Mouse (Mus musculus) kidney, postnatal 25 days (tissue): ENCODE results near the gene Pdhx.
A peak's percentile ranks its signal among the peaks of the same experiment; 100 is the strongest.

Experiments
- DNase-seq, 2 experiments: peaks; one replicate each; pipeline ENCODE4 v3.0.0; 2021; ENCODE audit warnings: mixed read lengths in 2 of 2

Pdhx gene

DNA sequence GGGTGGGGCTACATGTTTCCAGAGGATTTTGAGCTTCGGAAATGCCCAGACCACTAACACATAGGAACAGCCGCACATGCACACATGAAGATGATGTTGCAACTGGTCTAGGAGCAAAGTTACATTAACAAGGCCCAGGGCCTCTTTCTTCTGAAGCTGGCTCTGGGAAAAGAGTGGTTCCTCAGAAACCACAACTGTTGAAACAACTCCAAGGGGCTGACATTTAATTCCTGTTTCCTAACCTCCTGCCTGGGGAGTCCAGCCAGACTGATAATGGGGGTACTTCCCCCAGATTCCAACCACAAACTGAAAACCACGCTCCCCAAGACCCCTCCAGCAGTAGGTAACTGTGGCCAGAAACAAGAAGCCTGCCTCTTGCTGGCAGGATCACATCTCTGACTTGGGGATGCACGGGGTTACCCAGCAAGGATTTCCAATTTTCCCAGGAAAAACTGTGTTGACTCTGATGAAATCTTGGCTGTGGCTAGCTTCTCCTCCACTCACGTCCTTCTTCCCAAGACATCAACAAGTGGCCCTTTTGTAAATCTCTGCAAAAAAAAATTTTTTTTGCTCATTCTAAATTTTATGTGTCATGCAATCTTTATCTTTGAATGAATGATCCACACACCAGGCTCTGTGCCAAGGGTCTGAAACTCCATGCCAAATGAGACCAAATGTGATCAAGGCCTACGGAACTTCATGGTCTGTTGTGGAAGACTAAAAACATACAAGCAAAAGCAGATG is 86.2 kb downstream of the Pdhx start:
- no peak for DNase-seq

DNA sequence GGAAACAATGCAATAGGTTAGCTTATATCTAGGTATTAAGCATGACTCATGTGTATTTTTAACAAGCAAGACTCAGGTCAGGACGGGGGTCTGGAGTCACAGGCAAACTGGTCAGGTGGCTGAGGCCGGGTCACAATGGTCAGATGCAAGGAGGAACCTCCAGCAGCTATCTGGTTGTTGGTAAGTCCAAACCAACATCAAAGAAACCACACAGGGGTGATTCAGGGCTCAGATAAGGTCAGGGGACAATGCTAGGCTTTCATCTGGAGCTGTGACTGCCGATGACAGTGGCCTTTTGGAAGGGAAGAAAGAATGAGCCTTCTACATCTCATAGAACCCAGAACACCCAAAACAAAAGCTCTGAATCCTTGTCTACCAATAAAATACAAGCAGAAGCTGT is 86.9 kb downstream of the Pdhx start:
- no peak for DNase-seq

DNA sequence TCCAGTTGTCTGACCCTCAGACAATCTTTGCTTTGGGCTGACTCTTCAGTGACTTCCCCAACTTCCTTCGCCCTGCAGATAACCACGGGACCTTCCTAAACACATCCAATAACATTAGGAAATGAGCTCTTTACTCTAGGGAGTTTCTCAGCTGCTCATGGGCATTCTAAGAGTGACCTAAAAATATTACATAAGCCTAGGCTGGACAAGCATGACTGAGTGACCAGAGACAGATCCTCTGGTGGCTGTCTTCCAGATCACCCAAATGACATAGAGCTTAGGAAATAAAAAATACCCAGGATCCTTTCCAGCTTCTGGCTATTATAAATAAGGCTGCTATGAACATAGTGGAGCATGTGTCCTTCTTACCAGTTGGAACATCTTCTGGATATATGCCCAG is 90.5 kb downstream of the Pdhx start:
- DNase-seq = peak in 1 of 2 experiments; percentile 20

DNA sequence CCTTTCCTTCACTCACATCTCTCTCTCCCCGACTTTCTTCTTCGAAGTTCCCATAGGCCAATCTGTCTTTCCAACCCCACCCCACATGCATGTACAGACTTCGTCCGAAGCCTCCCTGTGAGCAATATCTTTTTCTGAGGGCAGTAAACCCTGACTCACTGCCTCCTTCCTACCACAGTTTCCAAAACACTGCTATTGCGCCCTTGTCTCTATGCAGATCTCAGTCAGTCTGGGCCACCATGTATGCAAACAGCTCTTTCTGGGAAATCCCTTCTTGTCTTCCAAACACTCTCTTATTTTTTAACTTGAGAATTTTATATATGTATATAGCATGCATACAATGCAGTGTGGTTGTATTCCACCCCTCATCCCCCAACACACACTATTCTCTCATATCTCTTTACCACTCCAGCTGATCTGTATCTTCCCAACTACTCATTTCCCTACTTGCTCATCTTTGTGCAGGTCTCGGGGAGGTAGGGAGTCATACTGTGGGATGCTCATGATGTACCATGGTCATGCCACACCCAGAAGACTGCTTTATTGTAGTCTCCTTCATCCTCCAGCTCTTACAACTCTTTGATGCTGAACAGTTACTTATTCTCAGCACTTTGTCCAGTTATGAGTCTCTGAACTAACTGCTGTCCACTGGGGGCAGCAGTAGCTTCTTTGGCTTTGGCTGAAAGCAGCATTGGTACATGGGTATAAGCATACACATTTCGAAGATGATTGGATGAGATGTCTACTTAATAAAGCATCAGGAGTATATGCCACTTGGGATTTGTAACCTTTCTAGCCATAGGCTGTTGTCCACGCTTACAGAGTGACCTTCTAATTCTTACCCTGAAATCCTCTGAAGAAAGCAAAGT is 91.6 kb downstream of the Pdhx start:
- no peak for DNase-seq

DNA sequence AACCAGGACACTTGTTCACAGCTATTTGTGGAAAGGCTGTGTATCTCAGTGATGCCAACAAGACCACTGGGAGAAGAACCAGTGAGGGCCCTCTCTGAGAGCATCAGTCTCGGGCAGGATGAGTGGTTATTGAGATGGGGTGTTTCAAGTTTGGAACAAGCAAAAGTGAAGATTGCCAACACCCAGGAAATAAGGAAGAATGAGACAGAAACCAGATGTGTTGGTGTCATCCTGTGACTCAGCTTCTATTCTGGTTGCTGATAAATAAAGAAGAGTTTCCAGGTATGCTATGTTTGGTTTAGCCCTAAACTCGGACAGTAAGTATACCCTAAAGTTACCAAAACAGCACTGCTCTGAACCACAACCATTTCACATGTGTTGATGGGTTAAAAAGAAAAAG is 92.4 kb downstream of the Pdhx start:
- DNase-seq = no peak

DNA sequence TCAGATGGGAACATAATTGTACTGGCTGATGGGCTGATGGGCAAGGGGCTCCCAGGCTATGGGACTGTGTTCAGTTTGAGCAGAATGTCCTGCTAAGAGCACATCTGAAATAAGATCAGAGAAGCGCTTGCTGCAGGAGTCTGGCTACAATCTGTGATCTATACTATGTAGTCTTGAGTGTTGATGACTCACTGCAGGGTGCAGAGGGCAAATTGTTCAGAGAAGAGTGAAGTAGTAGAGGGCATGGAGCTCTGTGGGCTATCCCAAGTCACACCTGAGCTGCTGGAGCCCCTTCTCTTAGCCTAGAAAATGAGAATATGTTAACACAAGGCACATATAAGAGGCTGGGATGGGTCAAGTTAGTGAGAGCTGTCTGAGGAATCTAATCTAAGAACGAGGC is 93.8 kb downstream of the Pdhx start:
- no peak for DNase-seq

DNA sequence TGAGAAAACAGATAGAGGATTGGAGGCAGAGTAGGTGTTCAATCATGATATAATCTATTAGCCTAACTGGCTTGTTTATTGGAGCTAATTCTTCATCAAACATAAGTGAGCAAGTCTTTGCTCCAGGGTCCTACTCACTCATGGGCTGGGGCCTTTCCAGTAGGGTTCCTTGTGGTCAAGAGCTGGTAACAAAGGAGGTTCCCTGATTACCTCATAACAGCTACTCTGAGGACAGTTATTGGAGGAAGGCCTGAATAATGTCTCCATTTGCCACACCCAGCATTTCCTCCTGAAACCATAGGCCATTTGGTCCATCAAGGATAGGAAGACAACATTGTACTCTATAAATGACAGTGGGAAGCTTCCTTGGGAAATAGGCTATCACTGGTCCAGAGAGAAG is 94.2 kb downstream of the Pdhx start:
- no peak for DNase-seq

DNA sequence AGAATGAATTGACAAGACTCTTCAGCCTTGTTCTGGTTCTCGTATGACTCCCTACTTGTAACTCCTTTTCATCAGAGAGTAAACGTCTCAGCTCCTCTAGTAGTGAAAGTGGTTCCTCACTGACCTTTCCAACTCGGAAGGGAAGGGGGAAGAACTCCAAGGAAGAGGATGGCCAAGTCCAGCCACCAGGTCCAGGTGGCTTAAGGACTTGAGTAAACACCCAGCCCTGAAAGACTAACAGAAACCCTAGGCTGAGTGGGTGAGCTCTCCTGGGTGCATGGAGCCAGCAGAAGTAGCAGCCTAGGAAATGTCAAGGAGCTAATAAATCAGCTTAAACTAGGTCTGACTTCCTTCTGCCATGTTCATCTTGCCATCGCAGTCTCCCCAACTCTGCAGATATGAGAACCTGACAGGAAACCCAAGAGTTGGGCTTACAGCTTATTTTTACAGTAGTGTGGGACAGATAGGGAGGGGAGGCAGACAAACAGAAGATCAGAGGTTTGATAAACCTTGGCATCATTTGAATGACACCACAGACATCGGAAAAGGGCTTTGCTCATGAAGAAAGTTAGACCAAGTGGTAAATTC is 97.9 kb downstream of the Pdhx start:
- no peak for DNase-seq

DNA sequence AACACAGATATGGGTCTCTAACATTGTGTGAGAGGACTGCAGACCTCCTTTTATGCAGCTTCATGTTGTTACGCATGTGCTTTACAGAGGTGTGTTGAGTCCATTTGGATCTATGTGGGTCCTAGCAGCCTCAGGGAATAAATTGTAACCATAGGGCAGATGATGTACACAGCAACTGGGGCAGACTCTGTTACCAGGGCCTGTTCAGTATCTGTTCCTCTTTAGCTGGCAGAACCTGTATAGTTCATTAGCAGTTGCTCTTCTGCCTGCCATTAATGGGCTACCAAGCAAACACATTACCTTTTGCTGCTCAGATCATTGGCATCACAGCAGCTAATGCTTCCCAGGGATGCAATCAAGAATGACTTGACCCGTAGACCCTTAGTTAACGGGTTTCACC is 100.2 kb downstream of the Pdhx start:
- DNase-seq = no peak

DNA sequence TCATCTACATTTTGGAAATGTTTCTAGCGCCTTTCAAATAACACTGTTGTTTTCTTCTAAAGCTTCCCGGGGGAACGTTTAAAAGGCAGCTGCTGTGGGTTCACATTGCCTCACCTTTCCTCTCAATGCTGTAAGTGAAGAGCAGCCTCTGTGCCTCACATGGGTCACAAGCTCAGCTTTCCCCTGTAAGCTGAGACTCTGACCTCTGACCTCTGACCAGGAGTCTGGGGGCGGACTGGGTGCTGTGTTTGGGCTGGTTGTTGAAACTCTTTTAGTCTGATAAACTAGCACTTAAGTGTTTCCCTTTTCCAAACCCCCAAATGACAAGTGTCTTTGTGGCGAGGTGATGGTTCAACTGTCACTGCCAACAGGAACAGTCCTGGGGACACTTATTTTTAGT is 100.7 kb downstream of the Pdhx start:
- DNase-seq = no peak

DNA sequence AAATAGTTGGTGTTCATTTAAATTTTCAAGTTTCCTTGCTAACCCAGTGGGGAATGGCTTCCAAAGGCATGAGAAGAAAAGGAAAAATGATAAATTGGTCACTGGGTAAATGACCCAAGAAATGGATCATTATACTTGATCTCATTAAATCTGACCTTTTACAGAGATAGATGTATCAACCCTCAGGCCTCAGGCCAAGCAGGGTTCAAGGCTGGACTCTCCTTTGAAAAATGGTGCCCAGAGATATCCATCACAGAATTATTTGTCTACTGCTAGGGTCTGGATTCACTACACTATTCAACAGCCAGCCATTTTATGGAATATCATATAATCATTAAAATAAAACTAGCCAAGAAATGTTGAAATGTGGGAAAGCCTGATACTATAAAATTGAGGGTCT is 101.4 kb downstream of the Pdhx start:
- no peak for DNase-seq
